Mouse (Mus musculus): ENCODE results near the gene Glrp1. TPM values are rescaled to one million over a fixed set of nuclear protein-coding genes. Genes with fewer than 3 reads are reported as not detected.

The Glrp1 gene
- total and polyA plus RNA-seq, 3 experiments = 0.08 to 0.16 TPM; not detected in 1

GRCm38 (mm10) chr1:88473899-88474298, 36.0 kb downstream of the Glrp1 start:
- no peaks in the 10 kb centered on the region for H3K36me3 ChIP-seq (ENCODE audit: control insufficient read depth, insufficient read depth, low read length)
- 91% methylated on average over 2 of the region's 2 CpGs for WGBS
- H3K4me1 ChIP-seq (ENCODE audit: control insufficient read depth, insufficient read depth, low read length) = peaks cover 1% of the 10 kb centered on the region; the same call in 1 of the 2 replicates
- no peaks in the 10 kb centered on the region for H3K79me2 ChIP-seq (replicated peaks; ENCODE audit: control insufficient read depth, insufficient read depth, low read length)
- intact Hi-C loops (cut with DNase I) = no loop called here
- H3K9ac ChIP-seq (ENCODE audit: low read depth, low read length) = no peak overlapping the region
- DNase-seq = no peak
- H3K27me3 ChIP-seq (ENCODE audit: control insufficient read depth, insufficient read depth, low read length) = no peaks in the 10 kb centered on the region
- H3K4me3 ChIP-seq = no peak overlapping the region
- no peak overlapping the region for H3K27ac ChIP-seq
- TF ChIP-seq EP300 (IDR thresholded peaks at IDR 0.05; ENCODE audit: insufficient read depth, low read depth, low read length) = no peak
- peak; percentile 46 for TF ChIP-seq CTCF (IDR thresholded peaks at IDR 0.05)

GRCm38 (mm10) chr1:88472258-88472657, 37.6 kb downstream of the Glrp1 start:
- intact Hi-C loops (cut with DNase I) = no loop called here
- no peaks in the 10 kb centered on the region for H3K27me3 ChIP-seq (ENCODE audit: control insufficient read depth, insufficient read depth, low read length)
- no peaks in the 10 kb centered on the region for H3K36me3 ChIP-seq (ENCODE audit: control insufficient read depth, insufficient read depth, low read length)
- H3K79me2 ChIP-seq (replicated peaks; ENCODE audit: control insufficient read depth, insufficient read depth, low read length) = no peaks in the 10 kb centered on the region
- H3K27ac ChIP-seq = no peak overlapping the region
- TF ChIP-seq CTCF (IDR thresholded peaks at IDR 0.05) = no peak
- TF ChIP-seq EP300 (IDR thresholded peaks at IDR 0.05; ENCODE audit: insufficient read depth, low read depth, low read length) = no peak
- TF ChIP-seq POLR2A (IDR thresholded peaks at IDR 0.05; ENCODE audit: insufficient read depth, low read depth, low read length) = no peak
- no peak overlapping the region for H3K4me3 ChIP-seq
- no peak overlapping the region for H3K9ac ChIP-seq (ENCODE audit: low read depth, low read length)
- 69% methylated on average over 6 of the region's 6 CpGs for WGBS
- DNase-seq = no peak
- H3K4me1 ChIP-seq (ENCODE audit: control insufficient read depth, insufficient read depth, low read length) = peaks cover 1% of the 10 kb centered on the region; the same call in 1 of the 2 replicates

GRCm38 (mm10) chr1:88469746-88470145, 40.1 kb downstream of the Glrp1 start:
- no peak overlapping the region for H3K4me3 ChIP-seq
- 94% methylated on average over 4 of the region's 4 CpGs for WGBS
- H3K36me3 ChIP-seq (ENCODE audit: control insufficient read depth, insufficient read depth, low read length) = no peaks in the 10 kb centered on the region
- no peak overlapping the region for H3K27ac ChIP-seq
- H3K4me1 ChIP-seq (ENCODE audit: control insufficient read depth, insufficient read depth, low read length) = no peaks in the 10 kb centered on the region
- no peak for TF ChIP-seq CTCF (IDR thresholded peaks at IDR 0.05)
- TF ChIP-seq POLR2A (IDR thresholded peaks at IDR 0.05; ENCODE audit: insufficient read depth, low read depth, low read length) = no peak
- TF ChIP-seq EP300 (IDR thresholded peaks at IDR 0.05; ENCODE audit: insufficient read depth, low read depth, low read length) = no peak
- H3K9ac ChIP-seq (ENCODE audit: low read depth, low read length) = no peak overlapping the region
- intact Hi-C loops (cut with DNase I) = loop anchor here (5.0 kb wide), 1 partner anchor 93 kb away; no protein-coding TSS in a partner anchor
- DNase-seq = no peak
- no peaks in the 10 kb centered on the region for H3K79me2 ChIP-seq (replicated peaks; ENCODE audit: control insufficient read depth, insufficient read depth, low read length)
- H3K27me3 ChIP-seq (ENCODE audit: control insufficient read depth, insufficient read depth, low read length) = no peaks in the 10 kb centered on the region

GRCm38 (mm10) chr1:88468335-88468734, 41.5 kb downstream of the Glrp1 start:
- no peak overlapping the region for H3K4me3 ChIP-seq
- H3K27me3 ChIP-seq (ENCODE audit: control insufficient read depth, insufficient read depth, low read length) = no peaks in the 10 kb centered on the region
- no peaks in the 10 kb centered on the region for H3K36me3 ChIP-seq (ENCODE audit: control insufficient read depth, insufficient read depth, low read length)
- WGBS = 98% methylated on average over 2 of the region's 2 CpGs
- H3K27ac ChIP-seq = no peak overlapping the region
- H3K9ac ChIP-seq (ENCODE audit: low read depth, low read length) = no peak overlapping the region
- no peak for TF ChIP-seq CTCF (IDR thresholded peaks at IDR 0.05)
- no peak for TF ChIP-seq POLR2A (IDR thresholded peaks at IDR 0.05; ENCODE audit: insufficient read depth, low read depth, low read length)
- no peak for TF ChIP-seq EP300 (IDR thresholded peaks at IDR 0.05; ENCODE audit: insufficient read depth, low read depth, low read length)
- H3K79me2 ChIP-seq (replicated peaks; ENCODE audit: control insufficient read depth, insufficient read depth, low read length) = no peaks in the 10 kb centered on the region
- DNase-seq = no peak
- intact Hi-C loops (cut with DNase I) = loop anchor here (5.0 kb wide), 1 partner anchor 94 kb away; no protein-coding TSS in a partner anchor
- H3K4me1 ChIP-seq (ENCODE audit: control insufficient read depth, insufficient read depth, low read length) = no peaks in the 10 kb centered on the region

- no peak for TF ChIP-seq POLR2A (IDR thresholded peaks at IDR 0.05; ENCODE audit: insufficient read depth, low read depth, low read length)
- TF ChIP-seq CTCF (IDR thresholded peaks at IDR 0.05) = no peak
- no peak for TF ChIP-seq EP300 (IDR thresholded peaks at IDR 0.05; ENCODE audit: insufficient read depth, low read depth, low read length)
- H3K4me1 ChIP-seq (ENCODE audit: control insufficient read depth, insufficient read depth, low read length) = no peaks in the 10 kb centered on the region
- no peaks in the 10 kb centered on the region for H3K36me3 ChIP-seq (ENCODE audit: control insufficient read depth, insufficient read depth, low read length)
- no peak overlapping the region for H3K27ac ChIP-seq
- H3K4me3 ChIP-seq = no peak overlapping the region
- no peak for DNase-seq
- WGBS = 91% methylated on average over 5 of the region's 5 CpGs
- no peak overlapping the region for H3K9ac ChIP-seq (ENCODE audit: low read depth, low read length)
- no peaks in the 10 kb centered on the region for H3K27me3 ChIP-seq (ENCODE audit: control insufficient read depth, insufficient read depth, low read length)
- H3K79me2 ChIP-seq (replicated peaks; ENCODE audit: control insufficient read depth, insufficient read depth, low read length) = no peaks in the 10 kb centered on the region
- intact Hi-C loops (cut with DNase I) = loop anchor here (5.0 kb wide), 1 partner anchor 94 kb away; no protein-coding TSS in a partner anchor
Observed at GRCm38 (mm10) chr1:88467866-88468265, 42.0 kb downstream of the Glrp1 start.

- intact Hi-C loops (cut with DNase I) = loop anchor here (5.0 kb wide), 1 partner anchor 96 kb away; no protein-coding TSS in a partner anchor
Observed at GRCm38 (mm10) chr1:88466325-88467064, 43.4 kb downstream of the Glrp1 start.

More at GRCm38 (mm10) chr1:88466325-88467064, 43.4 kb downstream of the Glrp1 start:
- H3K27ac ChIP-seq = no peak overlapping the region
- H3K9ac ChIP-seq (ENCODE audit: low read depth, low read length) = no peak overlapping the region
- no peaks in the 10 kb centered on the region for H3K79me2 ChIP-seq (replicated peaks; ENCODE audit: control insufficient read depth, insufficient read depth, low read length)
- no peaks in the 10 kb centered on the region for H3K36me3 ChIP-seq (ENCODE audit: control insufficient read depth, insufficient read depth, low read length)
- DNase-seq = no peak
- no peak for TF ChIP-seq EP300 (IDR thresholded peaks at IDR 0.05; ENCODE audit: insufficient read depth, low read depth, low read length)
- no peak for TF ChIP-seq POLR2A (IDR thresholded peaks at IDR 0.05; ENCODE audit: insufficient read depth, low read depth, low read length)
- TF ChIP-seq CTCF (IDR thresholded peaks at IDR 0.05) = no peak
- H3K4me1 ChIP-seq (ENCODE audit: control insufficient read depth, insufficient read depth, low read length) = no peaks in the 10 kb centered on the region; the same call in 1 of the 2 replicates
- H3K27me3 ChIP-seq (ENCODE audit: control insufficient read depth, insufficient read depth, low read length) = no peaks in the 10 kb centered on the region
- H3K4me3 ChIP-seq = no peak overlapping the region
- WGBS = 54% methylated on average over 8 of the region's 8 CpGs
